Mouse (Mus musculus): Measurements from ENCODE around the gene Ganab. TPM values are rescaled to one million over a fixed set of nuclear protein-coding genes. Genes with fewer than 3 reads are reported as not detected.
"Not testable (repeated sequence)": the region's sequence is repeated elsewhere in the genome, so short reads cannot be mapped to it uniquely, and the experiment has no call there.

The Ganab gene
- polyA plus RNA-seq (2015; fragmentation: Nextera tagmentation; extraction: Ambion mirVana), result 99.0 and 104 TPM in 2 replicates

GRCm38 (mm10) chr19:8897865-8898495 lies at the start of gene Ganab:
Ganab (plus strand) TSS chr19:8898071.
- Histone ChIP-seq H3K4me3 (replicated peaks) (peak within 1 kb of the TSS; percentile 81), H3K4me2 (replicated peaks) (peak within 1 kb of the TSS; percentile 61), H3K9me3 (replicated peaks) (no peaks in the 10 kb centered on the region), H3K9ac (peak within 1 kb of the TSS; percentile 92), H3K27me3 (no peaks in the 10 kb centered on the region), H3K4me1 (peaks cover 38% of the 10 kb centered on the region), H3K36me3 (peaks cover 37% of the 10 kb centered on the region), H3K27ac (replicated peaks) (peak within 1 kb of the TSS; percentile 92)
- under 1% methylated on average over 53 of the region's 53 CpGs for WGBS
- peak; percentile 98 for ATAC-seq (ENCODE audit: insufficient number of reproducible peaks, low FRiP score, low TSS enrichment, low read depth)

GRCm38 (mm10) chr19:8848356-8848755 lies 49.5 kb upstream of the Ganab start:
- Histone ChIP-seq H3K27me3 (no peaks in the 10 kb centered on the region), H3K27ac (replicated peaks) (no peak overlapping the region), H3K9ac (no peak overlapping the region), H3K9me3 (replicated peaks) (no peaks in the 10 kb centered on the region), H3K4me3 (replicated peaks) (no peak overlapping the region), H3K4me2 (replicated peaks) (no peak overlapping the region), H3K36me3 (peaks cover 28% of the 10 kb centered on the region), H3K4me1 (peaks cover 11% of the 10 kb centered on the region)
- WGBS, result 70% methylated on average over 5 of the region's 5 CpGs
- ATAC-seq (ENCODE audit: insufficient number of reproducible peaks, low FRiP score, low TSS enrichment, low read depth), result no peak

GRCm38 (mm10) chr19:8850402-8850901 lies 47.4 kb upstream of the Ganab start, which contains the start of gene Lrrn4cl:
Lrrn4cl (plus strand) TSS chr19:8850768.
- H3K27ac ChIP-seq (replicated peaks), result peak within 1 kb of the TSS; percentile 49
- no peak within 1 kb of the TSS for H3K9ac ChIP-seq
- H3K4me3 ChIP-seq (replicated peaks), result no peak within 1 kb of the TSS
- H3K4me1 ChIP-seq, result peaks cover 11% of the 10 kb centered on the region
- peaks cover 28% of the 10 kb centered on the region for H3K36me3 ChIP-seq
- peak within 1 kb of the TSS; percentile 15; the same call in 1 of the 2 replicates for H3K4me2 ChIP-seq (replicated peaks)
- no peaks in the 10 kb centered on the region for H3K27me3 ChIP-seq
- no peaks in the 10 kb centered on the region for H3K9me3 ChIP-seq (replicated peaks)
- WGBS, result 6% methylated on average over 7 of the region's 7 CpGs
- ATAC-seq (ENCODE audit: insufficient number of reproducible peaks, low FRiP score, low TSS enrichment, low read depth), result peak; percentile 74

DNA sequence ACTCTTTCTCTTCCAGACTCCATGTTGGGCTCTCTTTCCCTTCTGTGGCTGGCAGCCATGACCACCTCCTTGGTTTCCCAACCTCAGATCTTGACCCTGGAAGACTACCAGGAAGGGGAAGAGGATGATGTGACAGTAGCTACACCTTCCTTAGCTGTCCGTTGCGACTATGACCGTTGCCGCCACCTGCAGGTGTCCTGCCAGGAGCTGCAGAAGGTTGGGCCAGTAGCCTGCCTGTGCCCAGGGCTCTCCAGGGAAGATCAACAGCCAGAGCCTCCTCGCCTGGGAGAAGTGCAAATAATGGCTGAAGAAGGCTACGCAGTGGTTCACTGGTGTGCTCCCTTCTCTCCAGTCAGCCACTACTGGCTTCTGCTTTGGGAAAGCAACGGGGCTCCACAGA lies 46.2 kb upstream of the Ganab start:
- Histone ChIP-seq H3K27me3 (no peaks in the 10 kb centered on the region), H3K36me3 (peaks cover 18% of the 10 kb centered on the region), H3K4me2 (replicated peaks) (no peak overlapping the region), H3K4me1 (peaks cover 11% of the 10 kb centered on the region), H3K9me3 (replicated peaks) (no peaks in the 10 kb centered on the region), H3K27ac (replicated peaks) (no peak overlapping the region), H3K4me3 (replicated peaks) (no peak overlapping the region), H3K9ac (no peak overlapping the region)
- no peak for ATAC-seq (ENCODE audit: insufficient number of reproducible peaks, low FRiP score, low TSS enrichment, low read depth)
- 65% methylated on average over 7 of the region's 7 CpGs for whole genome bisulfite sequencing

GRCm38 (mm10) chr19:8852236-8852928 lies 45.5 kb upstream of the Ganab start:
- no peak overlapping the region for H3K27ac ChIP-seq (replicated peaks)
- no peak for ATAC-seq (ENCODE audit: insufficient number of reproducible peaks, low FRiP score, low TSS enrichment, low read depth)
- no peaks in the 10 kb centered on the region for H3K9me3 ChIP-seq (replicated peaks)
- H3K27me3 ChIP-seq, result no peaks in the 10 kb centered on the region
- WGBS, result 56% methylated on average over 10 of the region's 10 CpGs
- H3K9ac ChIP-seq, result no peak overlapping the region
- H3K4me1 ChIP-seq, result peaks cover 11% of the 10 kb centered on the region
- no peak overlapping the region for H3K4me3 ChIP-seq (replicated peaks)
- peaks cover 10% of the 10 kb centered on the region for H3K36me3 ChIP-seq
- H3K4me2 ChIP-seq (replicated peaks), result no peak overlapping the region

DNA sequence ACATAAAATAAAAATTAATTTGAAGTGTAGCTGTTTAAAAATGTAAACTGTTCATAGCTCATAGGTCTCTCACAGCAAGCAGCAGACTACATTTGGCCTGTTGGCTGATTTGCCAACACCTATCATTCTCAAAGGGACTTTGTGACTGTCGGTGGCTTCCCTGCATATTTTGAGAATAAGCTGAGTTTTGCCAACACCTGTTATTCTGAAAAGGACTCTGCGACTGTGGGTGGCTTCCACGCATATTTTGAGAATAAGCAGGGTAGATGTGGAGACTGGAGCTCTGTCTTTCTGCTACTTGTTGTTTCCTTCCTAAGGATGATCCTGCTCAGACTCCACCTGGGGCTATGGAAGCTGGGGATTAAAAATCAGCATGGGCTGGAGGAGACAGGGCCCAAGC lies 44.8 kb upstream of the Ganab start:
- 71% methylated on average over 3 of the region's 3 CpGs for WGBS
- Histone ChIP-seq H3K36me3 (peaks cover 5% of the 10 kb centered on the region; the same call in 1 of the 2 replicates), H3K27me3 (no peaks in the 10 kb centered on the region), H3K9me3 (replicated peaks) (no peaks in the 10 kb centered on the region), H3K9ac (no peak overlapping the region), H3K4me3 (replicated peaks) (no peak overlapping the region), H3K4me2 (replicated peaks) (no peak overlapping the region), H3K4me1 (peaks cover 11% of the 10 kb centered on the region), H3K27ac (replicated peaks) (no peak overlapping the region)
- no peak for ATAC-seq (ENCODE audit: insufficient number of reproducible peaks, low FRiP score, low TSS enrichment, low read depth)

- no peak overlapping the region for H3K27ac ChIP-seq (replicated peaks)
- H3K9ac ChIP-seq, result no peak overlapping the region
- H3K4me3 ChIP-seq (replicated peaks), result no peak overlapping the region
- H3K9me3 ChIP-seq (replicated peaks), result no peaks in the 10 kb centered on the region
- 34% methylated on average over 4 of the region's 4 CpGs for WGBS
- no peak overlapping the region for H3K4me2 ChIP-seq (replicated peaks)
- ATAC-seq (ENCODE audit: insufficient number of reproducible peaks, low FRiP score, low TSS enrichment, low read depth), result no peak
- H3K27me3 ChIP-seq, result no peaks in the 10 kb centered on the region
- no peaks in the 10 kb centered on the region for H3K4me1 ChIP-seq
- no peaks in the 10 kb centered on the region for H3K36me3 ChIP-seq
These were observed 40.2 kb upstream of the Ganab start for GRCm38 (mm10) chr19:8857689-8858088.

GRCm38 (mm10) chr19:8859018-8859417 lies 38.9 kb upstream of the Ganab start:
- Histone ChIP-seq H3K4me3 (replicated peaks) (no peak overlapping the region), H3K4me2 (replicated peaks) (no peak overlapping the region), H3K27ac (replicated peaks) (no peak overlapping the region), H3K27me3 (no peaks in the 10 kb centered on the region), H3K9me3 (replicated peaks) (no peaks in the 10 kb centered on the region), H3K9ac (no peak overlapping the region), H3K4me1 (no peaks in the 10 kb centered on the region), H3K36me3 (no peaks in the 10 kb centered on the region)
- ATAC-seq (ENCODE audit: insufficient number of reproducible peaks, low FRiP score, low TSS enrichment, low read depth), result no peak
- 23% methylated on average over 1 of the region's 1 CpGs for WGBS

DNA sequence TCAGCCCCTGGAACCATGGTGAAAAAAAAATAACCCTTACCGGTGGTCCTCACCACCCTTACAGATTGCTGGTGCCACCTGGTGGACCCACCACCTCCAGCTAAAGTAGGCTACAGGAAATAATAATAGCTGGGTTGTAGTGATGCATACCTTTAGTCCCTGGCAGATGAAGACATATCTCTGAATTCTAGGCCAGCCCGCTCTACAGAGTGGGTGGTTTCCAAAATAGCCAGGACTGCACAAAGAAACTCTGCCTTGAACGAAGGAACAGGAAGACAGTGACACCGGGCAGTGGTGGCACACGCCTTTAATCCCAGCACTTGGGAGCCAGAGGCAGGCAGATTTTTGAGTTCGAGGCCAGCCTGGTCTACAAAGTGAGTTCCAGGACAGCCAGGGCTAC lies 33.6 kb upstream of the Ganab start:
- no peak overlapping the region for H3K4me3 ChIP-seq (replicated peaks)
- H3K4me2 ChIP-seq (replicated peaks), result no peak overlapping the region
- H3K4me1 ChIP-seq, result no peaks in the 10 kb centered on the region
- H3K27me3 ChIP-seq, result no peaks in the 10 kb centered on the region
- no peaks in the 10 kb centered on the region for H3K36me3 ChIP-seq
- no peak overlapping the region for H3K27ac ChIP-seq (replicated peaks)
- no peak for ATAC-seq (ENCODE audit: insufficient number of reproducible peaks, low FRiP score, low TSS enrichment, low read depth)
- WGBS, result 83% methylated on average over 6 of the region's 6 CpGs
- H3K9ac ChIP-seq, result no peak overlapping the region
- no peaks in the 10 kb centered on the region for H3K9me3 ChIP-seq (replicated peaks)

- not testable (repeated sequence) for H3K9me3 ChIP-seq (replicated peaks); H3K27me3 ChIP-seq; H3K4me1 ChIP-seq; ATAC-seq (ENCODE audit: insufficient number of reproducible peaks, low FRiP score, low TSS enrichment, low read depth); H3K9ac ChIP-seq
- Histone ChIP-seq H3K36me3 (peaks cover 25% of the 10 kb centered on the region), H3K4me2 (replicated peaks) (peak overlapping the region; percentile 83; the same call in 1 of the 2 replicates), H3K4me3 (replicated peaks) (peak overlapping the region; percentile 94; the same call in 1 of the 2 replicates), H3K27ac (replicated peaks) (peak overlapping the region; percentile 84; the same call in 1 of the 2 replicates)
- 75% methylated on average over 3 of the region's 3 CpGs for WGBS
These were observed 27.5 kb upstream of the Ganab start for GRCm38 (mm10) chr19:8870381-8870780.

GRCm38 (mm10) chr19:8870838-8871237 lies 27.0 kb upstream of the Ganab start:
- 48% methylated on average over 9 of the region's 9 CpGs for WGBS
- H3K27ac ChIP-seq (replicated peaks), result peak overlapping the region; percentile 84
- H3K9me3 ChIP-seq (replicated peaks), result no peaks in the 10 kb centered on the region
- H3K9ac ChIP-seq, result peak overlapping the region; percentile 28; the same call in 1 of the 2 replicates
- peaks cover 9% of the 10 kb centered on the region for H3K4me1 ChIP-seq
- no peaks in the 10 kb centered on the region for H3K27me3 ChIP-seq
- H3K36me3 ChIP-seq, result peaks cover 29% of the 10 kb centered on the region
- peak overlapping the region; percentile 83 for H3K4me2 ChIP-seq (replicated peaks)
- H3K4me3 ChIP-seq (replicated peaks), result peak overlapping the region; percentile 94
- no peak for ATAC-seq (ENCODE audit: insufficient number of reproducible peaks, low FRiP score, low TSS enrichment, low read depth)

Measured in embryonic facial prominence, embryonic 15.5 days (tissue).